Mouse (Mus musculus): ENCODE measurements around the gene Lsm7. TPM values are rescaled to one million over a fixed set of nuclear protein-coding genes. Genes with fewer than 3 reads are reported as not detected.

Lsm7 gene
- polyA plus RNA-seq, 2 experiments, result 371 to 417 TPM

DNA sequence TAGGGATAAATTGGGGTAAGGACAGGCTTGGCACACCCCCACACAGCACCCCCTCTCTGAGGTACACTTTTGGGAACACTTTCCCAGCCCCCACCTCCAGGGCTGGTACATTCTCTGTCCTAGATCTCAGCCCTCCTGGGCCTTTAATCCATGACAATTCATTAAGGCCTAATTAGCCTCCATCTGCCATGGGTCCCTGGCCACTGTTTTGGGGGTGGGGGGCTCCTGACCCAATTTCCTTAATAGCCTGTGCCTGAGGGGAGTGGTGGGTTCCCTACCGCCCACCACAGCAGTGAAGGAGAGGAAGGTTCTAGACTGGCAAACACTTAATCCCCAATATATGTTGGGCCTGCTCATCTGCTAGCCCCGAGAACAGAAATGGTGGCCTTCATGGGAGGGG, 13.3 kb downstream of the Lsm7 start:
- no peak for DNase-seq (ENCODE audit: low spot score)
- H3K36me3 ChIP-seq (ENCODE audit: control insufficient read depth, insufficient read depth, low read length), result no peaks in the 10 kb centered on the region
- H3K4me1 ChIP-seq (ENCODE audit: control insufficient read depth, insufficient read depth, low read length), result no peaks in the 10 kb centered on the region
- H3K27me3 ChIP-seq (ENCODE audit: control insufficient read depth, insufficient read depth, low read length), result peaks cover 44% of the 10 kb centered on the region
- 82% methylated on average over 2 of the region's 2 CpGs for WGBS
- H3K4me2 ChIP-seq (replicated peaks; ENCODE audit: low read depth, low read length, severe bottlenecking), result no peak overlapping the region
- ATAC-seq (ENCODE audit: low FRiP score, low read depth), result no peak
- H3K27ac ChIP-seq (replicated peaks; ENCODE audit: low read depth, low read length), result no peak overlapping the region
- no peak overlapping the region for H3K9ac ChIP-seq (ENCODE audit: low read depth, low read length, severe bottlenecking)
- no peaks in the 10 kb centered on the region for H3K9me3 ChIP-seq (ENCODE audit: control insufficient read depth, low read length)
- no peak for TF ChIP-seq POLR2A (IDR thresholded peaks at IDR 0.05; ENCODE audit: borderline replicate concordance, extremely low read depth, insufficient read depth, insufficient read length)
- H3K4me3 ChIP-seq (replicated peaks; ENCODE audit: low read length), result no peak overlapping the region

DNA sequence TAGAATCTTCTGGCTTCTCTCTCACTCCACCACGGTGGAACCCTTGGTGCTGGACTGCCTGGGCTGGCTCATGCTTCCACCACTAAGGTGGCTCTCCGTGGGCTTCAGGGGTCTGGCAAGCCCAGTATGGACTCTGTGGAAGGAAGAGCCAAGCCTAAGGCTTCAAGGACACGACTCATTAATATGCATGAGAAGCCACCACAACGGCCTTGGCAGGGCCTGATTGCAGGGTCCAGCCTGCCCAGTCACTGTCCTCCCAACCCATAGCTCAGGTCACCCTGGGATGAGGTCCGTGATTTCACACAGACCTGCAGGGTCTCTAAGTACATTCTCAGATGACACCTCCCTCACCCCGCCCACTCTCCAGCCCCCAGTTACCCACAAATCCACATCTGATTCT, 15.2 kb downstream of the Lsm7 start:
- H3K36me3 ChIP-seq (ENCODE audit: control insufficient read depth, insufficient read depth, low read length), result no peaks in the 10 kb centered on the region
- 59% methylated on average over 6 of the region's 6 CpGs for WGBS
- no peak for TF ChIP-seq POLR2A (IDR thresholded peaks at IDR 0.05; ENCODE audit: borderline replicate concordance, extremely low read depth, insufficient read depth, insufficient read length)

DNA sequence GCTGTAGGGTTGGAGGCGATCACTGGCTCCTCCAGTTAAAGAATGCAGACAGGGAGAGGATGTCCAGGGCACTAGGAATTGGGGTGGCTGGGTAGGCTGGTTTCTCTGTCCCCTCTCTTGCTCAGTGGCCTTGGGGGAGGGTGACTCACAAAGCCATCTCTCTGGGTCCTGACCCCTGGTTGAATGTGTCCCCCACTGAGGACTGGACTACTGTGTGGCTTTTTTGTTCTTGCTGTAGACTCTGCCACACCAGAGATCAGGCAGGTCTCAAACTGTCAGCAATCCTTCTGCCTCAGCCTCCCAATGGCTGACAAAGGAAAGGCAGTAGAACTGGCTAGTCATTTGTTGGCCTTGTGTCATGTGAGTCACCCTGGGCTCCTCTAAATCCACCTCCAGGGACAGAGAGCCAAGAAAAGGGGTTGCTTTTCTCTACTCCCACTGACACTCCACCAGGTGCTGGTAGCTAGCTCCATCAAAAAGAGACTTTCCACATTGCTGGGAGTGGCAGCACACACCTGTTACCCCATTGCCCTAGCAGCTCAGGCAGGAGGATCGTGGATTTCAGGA, 16.6 kb downstream of the Lsm7 start:
- no peaks in the 10 kb centered on the region for H3K36me3 ChIP-seq (ENCODE audit: control insufficient read depth, insufficient read depth, low read length)
- DNase-seq (ENCODE audit: low spot score) (no peak), ATAC-seq (ENCODE audit: low FRiP score, low read depth) (no peak)
- TF ChIP-seq POLR2A (IDR thresholded peaks at IDR 0.05; ENCODE audit: borderline replicate concordance, extremely low read depth, insufficient read depth, insufficient read length), result no peak
- WGBS, result 64% methylated on average over 2 of the region's 2 CpGs
- no peak overlapping the region for H3K4me3 ChIP-seq (replicated peaks; ENCODE audit: low read length)
- peaks cover 52% of the 10 kb centered on the region for H3K27me3 ChIP-seq (ENCODE audit: control insufficient read depth, insufficient read depth, low read length)
- no peaks in the 10 kb centered on the region for H3K4me1 ChIP-seq (ENCODE audit: control insufficient read depth, insufficient read depth, low read length)
- H3K9me3 ChIP-seq (ENCODE audit: control insufficient read depth, low read length), result no peaks in the 10 kb centered on the region
- H3K27ac ChIP-seq (replicated peaks; ENCODE audit: low read depth, low read length), result no peak overlapping the region
- H3K9ac ChIP-seq (ENCODE audit: low read depth, low read length, severe bottlenecking), result no peak overlapping the region
- H3K4me2 ChIP-seq (replicated peaks; ENCODE audit: low read depth, low read length, severe bottlenecking), result no peak overlapping the region

More for the DNA sequence above, 15.2 kb downstream of the Lsm7 start:
- H3K27ac ChIP-seq (replicated peaks; ENCODE audit: low read depth, low read length), result no peak overlapping the region
- H3K9me3 ChIP-seq (ENCODE audit: control insufficient read depth, low read length), result no peaks in the 10 kb centered on the region
- no peak overlapping the region for H3K4me2 ChIP-seq (replicated peaks; ENCODE audit: low read depth, low read length, severe bottlenecking)
- H3K27me3 ChIP-seq (ENCODE audit: control insufficient read depth, insufficient read depth, low read length), result peaks cover 53% of the 10 kb centered on the region
- no peak overlapping the region for H3K9ac ChIP-seq (ENCODE audit: low read depth, low read length, severe bottlenecking)
- no peak overlapping the region for H3K4me3 ChIP-seq (replicated peaks; ENCODE audit: low read length)
- no peaks in the 10 kb centered on the region for H3K4me1 ChIP-seq (ENCODE audit: control insufficient read depth, insufficient read depth, low read length)
- DNase-seq (ENCODE audit: low spot score), result no peak
- no peak for ATAC-seq (ENCODE audit: low FRiP score, low read depth)

DNA sequence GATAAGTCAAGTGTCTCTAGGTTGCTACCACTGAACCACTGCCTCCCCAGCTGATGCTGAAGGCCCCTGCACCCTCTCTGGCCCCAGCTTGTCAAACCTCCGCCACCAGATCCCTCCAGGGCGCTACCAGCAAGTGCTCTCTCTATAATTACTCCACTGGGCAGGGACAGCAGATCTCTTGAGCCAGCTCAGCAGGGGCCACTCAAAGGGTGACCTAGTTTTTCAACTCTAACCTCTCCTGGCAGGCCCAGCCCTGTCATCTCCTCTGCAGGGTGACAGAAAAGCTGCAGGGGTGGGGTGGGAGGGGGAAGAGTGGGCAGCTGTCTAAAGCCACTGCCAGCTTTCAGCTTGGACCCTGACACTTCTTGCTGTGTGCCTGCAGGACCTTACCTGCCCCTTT, 17.2 kb downstream of the Lsm7 start:
- no peak for DNase-seq (ENCODE audit: low spot score)
- Histone ChIP-seq H3K4me2 (replicated peaks; ENCODE audit: low read depth, low read length, severe bottlenecking) (no peak overlapping the region), H3K9me3 (ENCODE audit: control insufficient read depth, low read length) (no peaks in the 10 kb centered on the region), H3K27me3 (ENCODE audit: control insufficient read depth, insufficient read depth, low read length) (peaks cover 46% of the 10 kb centered on the region), H3K4me3 (replicated peaks; ENCODE audit: low read length) (no peak overlapping the region), H3K36me3 (ENCODE audit: control insufficient read depth, insufficient read depth, low read length) (no peaks in the 10 kb centered on the region), H3K4me1 (ENCODE audit: control insufficient read depth, insufficient read depth, low read length) (no peaks in the 10 kb centered on the region), H3K9ac (ENCODE audit: low read depth, low read length, severe bottlenecking) (no peak overlapping the region), H3K27ac (replicated peaks; ENCODE audit: low read depth, low read length) (no peak overlapping the region)
- no peak for TF ChIP-seq POLR2A (IDR thresholded peaks at IDR 0.05; ENCODE audit: borderline replicate concordance, extremely low read depth, insufficient read depth, insufficient read length)
- no peak for ATAC-seq (ENCODE audit: low FRiP score, low read depth)
- 4% methylated on average over 2 of the region's 2 CpGs for WGBS

DNA sequence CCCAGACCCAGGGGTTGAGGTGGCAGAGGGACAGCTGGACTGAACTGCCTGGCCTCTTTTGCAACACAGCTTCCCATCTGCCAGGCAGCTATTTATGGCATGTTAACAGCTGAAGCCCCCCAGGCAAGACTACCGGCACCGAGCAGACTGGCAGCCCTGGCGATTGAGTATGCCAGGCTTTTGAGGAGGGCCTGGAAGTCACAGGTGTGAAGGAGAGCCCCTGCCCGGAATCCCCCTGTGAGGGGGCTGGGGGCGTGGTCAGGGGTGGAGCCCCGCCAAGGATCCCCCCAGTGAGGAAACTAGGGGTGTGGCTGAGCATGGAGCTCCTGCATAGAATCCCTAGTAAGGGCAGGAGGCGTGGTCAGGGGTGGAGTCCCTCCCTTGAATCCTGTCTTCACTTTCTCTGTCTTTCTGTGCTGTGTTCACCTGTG, 18.0 kb downstream of the Lsm7 start:
- no peaks in the 10 kb centered on the region for H3K4me1 ChIP-seq (ENCODE audit: control insufficient read depth, insufficient read depth, low read length)
- H3K4me2 ChIP-seq (replicated peaks; ENCODE audit: low read depth, low read length, severe bottlenecking), result no peak overlapping the region
- H3K4me3 ChIP-seq (replicated peaks; ENCODE audit: low read length), result no peak overlapping the region
- peaks cover 38% of the 10 kb centered on the region for H3K27me3 ChIP-seq (ENCODE audit: control insufficient read depth, insufficient read depth, low read length)
- no peak overlapping the region for H3K9ac ChIP-seq (ENCODE audit: low read depth, low read length, severe bottlenecking)
- H3K27ac ChIP-seq (replicated peaks; ENCODE audit: low read depth, low read length), result no peak overlapping the region
- TF ChIP-seq POLR2A (IDR thresholded peaks at IDR 0.05; ENCODE audit: borderline replicate concordance, extremely low read depth, insufficient read depth, insufficient read length), result no peak
- no peaks in the 10 kb centered on the region for H3K9me3 ChIP-seq (ENCODE audit: control insufficient read depth, low read length)
- ATAC-seq (ENCODE audit: low FRiP score, low read depth) (no peak), DNase-seq (ENCODE audit: low spot score) (no peak)
- no peaks in the 10 kb centered on the region for H3K36me3 ChIP-seq (ENCODE audit: control insufficient read depth, insufficient read depth, low read length)
- WGBS, result 42% methylated on average over 7 of the region's 7 CpGs

DNA sequence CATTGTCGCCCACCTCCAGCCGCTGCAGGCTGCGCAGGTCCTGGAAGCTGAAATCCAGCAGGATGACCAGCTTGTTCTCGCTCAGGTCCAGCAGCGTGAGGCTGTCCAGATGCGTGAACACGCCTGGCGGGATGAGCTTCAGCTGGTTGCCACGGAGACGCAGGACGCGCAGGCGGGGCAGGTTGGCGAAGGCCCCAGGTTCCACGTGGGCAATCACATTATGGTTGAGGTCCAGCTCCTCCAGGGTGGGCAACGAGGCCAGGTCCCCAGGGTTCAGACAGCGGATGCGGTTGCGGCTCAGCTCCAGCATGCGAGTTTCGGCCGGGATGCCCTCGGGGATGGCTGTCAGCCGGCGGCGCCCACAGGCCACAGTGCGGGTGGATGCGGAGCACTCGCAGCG, 19.4 kb downstream of the Lsm7 start:
- no peak overlapping the region for H3K4me2 ChIP-seq (replicated peaks; ENCODE audit: low read depth, low read length, severe bottlenecking)
- ATAC-seq (ENCODE audit: low FRiP score, low read depth), result no peak
- no peak for TF ChIP-seq POLR2A (IDR thresholded peaks at IDR 0.05; ENCODE audit: borderline replicate concordance, extremely low read depth, insufficient read depth, insufficient read length)
- no peaks in the 10 kb centered on the region for H3K4me1 ChIP-seq (ENCODE audit: control insufficient read depth, insufficient read depth, low read length)
- H3K9ac ChIP-seq (ENCODE audit: low read depth, low read length, severe bottlenecking), result no peak overlapping the region
- no peak for DNase-seq (ENCODE audit: low spot score)
- peaks cover 37% of the 10 kb centered on the region for H3K27me3 ChIP-seq (ENCODE audit: control insufficient read depth, insufficient read depth, low read length)
- H3K4me3 ChIP-seq (replicated peaks; ENCODE audit: low read length), result no peak overlapping the region
- H3K36me3 ChIP-seq (ENCODE audit: control insufficient read depth, insufficient read depth, low read length), result peaks cover 3% of the 10 kb centered on the region; the same call in 1 of the 2 replicates
- H3K27ac ChIP-seq (replicated peaks; ENCODE audit: low read depth, low read length), result no peak overlapping the region
- 44% methylated on average over 30 of the region's 30 CpGs for WGBS
- no peaks in the 10 kb centered on the region for H3K9me3 ChIP-seq (ENCODE audit: control insufficient read depth, low read length)

Measured in limb, embryonic 14.5 days (tissue).